Mouse (Mus musculus) gastrocnemius, postnatal 36 days (tissue): Measurements from ENCODE around the gene Cetn4. TPM values are rescaled to one million over a fixed set of nuclear protein-coding genes. Genes with fewer than 3 reads are reported as not detected.

ENCODE experiments used
- total RNA-seq, 2 experiments: library from RNA; stranded (reverse); gene quantifications; 2 replicates each; pipeline ENCODE4 v1.2.3; 2021

Gene Cetn4
- total RNA-seq, 2 experiments from 2014 or later = 0.72 TPM; not detected in 1

Other genes with a start within 250 kb of the Cetn4 start
- gene Adad1, start 249.2 kb downstream of the Cetn4 start, total RNA-seq = not detected
- gene Il2, start 186.7 kb downstream of the Cetn4 start, total RNA-seq = not detected
- gene Il21, start 80.1 kb downstream of the Cetn4 start, total RNA-seq = not detected
- gene Bbs12, start 154 bp downstream of the Cetn4 start, total RNA-seq = under 1 TPM; 0.52 to 0.69 TPM
- 1 to 10 TPM; 3.2 to 8.9 TPM for gene Fgf2, start 35.6 kb upstream of the Cetn4 start, total RNA-seq
- 1 to 10 TPM; 8.4 to 8.8 TPM for gene Spata5, start 107.2 kb upstream of the Cetn4 start, total RNA-seq
- gene Nudt6, start 107.5 kb upstream of the Cetn4 start, total RNA-seq = 10 to 100 TPM; 23.5 to 25.4 TPM